ENCODE assay signal across 21 mouse cellular contexts in the genomic region with DNA sequence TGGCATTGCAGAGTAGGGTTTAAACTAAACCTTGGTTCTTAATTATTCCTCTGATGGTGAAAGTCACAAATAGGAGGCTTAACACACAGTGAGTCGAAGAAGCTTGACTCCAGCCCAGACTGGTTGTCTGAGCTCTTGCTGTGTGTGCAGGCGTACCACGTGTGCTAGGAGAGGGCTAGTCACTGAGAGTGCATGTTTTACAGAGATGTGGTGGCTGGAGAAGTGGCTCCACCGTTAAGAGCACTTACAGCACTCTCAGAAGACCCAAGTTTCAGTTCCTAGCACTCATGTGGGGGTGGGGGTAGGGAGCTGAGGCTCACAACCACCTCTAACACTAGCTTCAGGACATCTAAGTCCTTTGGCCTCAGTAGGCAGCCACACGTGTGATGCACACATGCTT. TPM values are rescaled to one million over a fixed set of nuclear protein-coding genes. Genes with fewer than 3 reads are reported as not detected.
DNase-seq lines count a peak whose midpoint lies in the region; ATAC-seq and TF ChIP-seq lines count a peak whose summit lies in the region.
"Had no signal": no experiment of that assay in that cellular context is flagged by ENCODE, and none has a peak within 500 bp of the region (broad histone marks: within the 10 kb centered on the region; RNA-seq: fewer than 3 reads in every experiment).

No protein-coding gene starts in this region.

- H3K27ac ChIP-seq in lung, embryonic 15.5 days, result no peak overlapping the region
- H3K27ac ChIP-seq in lung, postnatal 0 days (ENCODE audit: low read length), result no peak overlapping the region
- H3K27ac ChIP-seq in midbrain, embryonic 12.5 days (replicated peaks), result no peak overlapping the region
- H3K27ac ChIP-seq in midbrain, embryonic 11.5 days (ENCODE audit: low read depth, low read length), result no peak overlapping the region
- H3K27ac ChIP-seq: embryonic facial prominence, embryonic 10.5 days; embryonic facial prominence, embryonic 12.5 days; forebrain, embryonic 13.5 days; forebrain, embryonic 15.5 days had no signal

- H3K4me2 ChIP-seq in lung, embryonic 15.5 days, result no peak overlapping the region
- no peak overlapping the region for H3K4me2 ChIP-seq in lung, postnatal 0 days (replicated peaks; ENCODE audit: low read depth, low read length)
- no peak overlapping the region for H3K4me2 ChIP-seq in midbrain, embryonic 12.5 days (replicated peaks)
- no peak overlapping the region for H3K4me2 ChIP-seq in midbrain, embryonic 11.5 days
- H3K4me2 ChIP-seq: embryonic facial prominence, embryonic 12.5 days; forebrain, embryonic 13.5 days; forebrain, embryonic 15.5 days had no signal

- no peak overlapping the region for H3K4me3 ChIP-seq in lung, embryonic 15.5 days
- no peak overlapping the region for H3K4me3 ChIP-seq in lung, postnatal 0 days (ENCODE audit: low read depth, low read length)
- no peak overlapping the region for H3K4me3 ChIP-seq in midbrain, embryonic 12.5 days
- no peak overlapping the region for H3K4me3 ChIP-seq in midbrain, embryonic 11.5 days (ENCODE audit: low read depth, low read length)
- H3K4me3 ChIP-seq: embryonic facial prominence, embryonic 10.5 days; embryonic facial prominence, embryonic 12.5 days; forebrain, embryonic 13.5 days; forebrain, embryonic 15.5 days had no signal

- peaks cover 17% of the 10 kb centered on the region for H3K4me1 ChIP-seq in lung, embryonic 15.5 days
- H3K4me1 ChIP-seq in lung, postnatal 0 days (ENCODE audit: insufficient read depth, low read depth, low read length), result 0 out of 2 replicates have a peak, but pooled peaks cover 4% of the 10 kb centered on the region
- 0 out of 2 replicates have a peak, but pooled peaks cover 4% of the 10 kb centered on the region for H3K4me1 ChIP-seq in midbrain, embryonic 12.5 days
- no peaks in the 10 kb centered on the region for H3K4me1 ChIP-seq in midbrain, embryonic 11.5 days (ENCODE audit: control insufficient read depth, insufficient read depth, low read length)
- H3K4me1 ChIP-seq: forebrain, embryonic 15.5 days had no signal

- no peaks in the 10 kb centered on the region for H3K9me3 ChIP-seq in lung, embryonic 15.5 days
- H3K9me3 ChIP-seq in lung, postnatal 0 days (ENCODE audit: low read length), result no peaks in the 10 kb centered on the region
- no peaks in the 10 kb centered on the region for H3K9me3 ChIP-seq in midbrain, embryonic 12.5 days
- no peaks in the 10 kb centered on the region for H3K9me3 ChIP-seq in midbrain, embryonic 11.5 days (ENCODE audit: control insufficient read depth, low read length)
- H3K9me3 ChIP-seq: embryonic facial prominence, embryonic 10.5 days; embryonic facial prominence, embryonic 12.5 days; forebrain, embryonic 13.5 days; forebrain, embryonic 15.5 days had no signal

- no peaks in the 10 kb centered on the region for H3K27me3 ChIP-seq in lung, embryonic 15.5 days
- H3K27me3 ChIP-seq in lung, postnatal 0 days (replicated peaks; ENCODE audit: insufficient read depth, low read length), result no peaks in the 10 kb centered on the region
- no peaks in the 10 kb centered on the region for H3K27me3 ChIP-seq in midbrain, embryonic 12.5 days
- H3K27me3 ChIP-seq in midbrain, embryonic 11.5 days (ENCODE audit: control insufficient read depth, insufficient read depth, low read length), result no peaks in the 10 kb centered on the region
- H3K27me3 ChIP-seq: embryonic facial prominence, embryonic 12.5 days; forebrain, embryonic 13.5 days; forebrain, embryonic 15.5 days had no signal

- no peak for TF ChIP-seq CTCF in lung, postnatal 0 days (IDR thresholded peaks at IDR 0.05)

- ATAC-seq in lung, embryonic 15.5 days (ENCODE audit: borderline replicate concordance, extremely low read depth, low FRiP score, low TSS enrichment), result peak; percentile 39; the same call in 1 of the 2 replicates
- ATAC-seq in lung, postnatal 0 days, result peak; percentile 64
- 0 out of 2 replicates have a peak, but pooled peaks have one; percentile 9 for ATAC-seq in midbrain, embryonic 12.5 days (ENCODE audit: low FRiP score, low read depth)
- no peak for ATAC-seq in midbrain, embryonic 11.5 days (ENCODE audit: low FRiP score)
- ATAC-seq in megakaryocyte progenitor cell, adult 5-6 weeks (replicated peaks; ENCODE audit: poor library complexity), result 0 out of 2 replicates have a peak, but pooled peaks have one; percentile 4
- ATAC-seq: activated CD4-positive, CD25-positive, alpha-beta regulatory T cell, adult 4 months; forebrain, embryonic 13.5 days; forebrain, embryonic 15.5 days had no signal

- no peak overlapping the region for H3K9ac ChIP-seq in lung, embryonic 15.5 days
- H3K9ac ChIP-seq in lung, postnatal 0 days (replicated peaks; ENCODE audit: low read depth), result no peak overlapping the region
- H3K9ac ChIP-seq in midbrain, embryonic 12.5 days (replicated peaks), result no peak overlapping the region
- no peak overlapping the region for H3K9ac ChIP-seq in midbrain, embryonic 11.5 days (ENCODE audit: low read length)
- H3K9ac ChIP-seq: embryonic facial prominence, embryonic 12.5 days; forebrain, embryonic 13.5 days; forebrain, embryonic 15.5 days had no signal

- intact Hi-C loops in heart, postnatal 25 days (cut with DNase I), result no loop called here

- no peak for TF ChIP-seq EP300 in lung, postnatal 0 days (IDR thresholded peaks at IDR 0.05)

- DNase-seq in lung, postnatal 4 days, result no peak
- no peak for DNase-seq in lung, postnatal 0 days (ENCODE audit: low spot score)
- DNase-seq in lung, postnatal 14 days, result no peak
- DNase-seq in midbrain, embryonic 11.5 days (ENCODE audit: low spot score, missing footprints), result no peak
- no peak for DNase-seq in heart, postnatal 25 days (ENCODE audit: low spot score)
- DNase-seq: adrenal gland, adult 8-10 months; adrenal gland, postnatal 14 days; adrenal gland, postnatal 36 days; cerebellum, adult 11-12 months; cerebellum, adult 2 months; cerebellum, adult 9-10 months; cerebellum, postnatal 10 days; cerebellum, postnatal 25 days had no signal

- 0 out of 2 replicates have a peak, but pooled peaks cover 2% of the 10 kb centered on the region for H3K36me3 ChIP-seq in lung, embryonic 15.5 days
- H3K36me3 ChIP-seq in lung, postnatal 0 days (ENCODE audit: insufficient read depth, low read length), result no peaks in the 10 kb centered on the region
- H3K36me3 ChIP-seq in midbrain, embryonic 12.5 days, result peaks cover 9% of the 10 kb centered on the region
- peaks cover 6% of the 10 kb centered on the region; the same call in 1 of the 2 replicates for H3K36me3 ChIP-seq in midbrain, embryonic 11.5 days (ENCODE audit: control insufficient read depth, insufficient read depth, low read length)

- WGBS in lung, embryonic 15.5 days, result 79% methylated on average over 5 of the region's 5 CpGs
- 75% methylated on average over 5 of the region's 5 CpGs for WGBS in lung, postnatal 0 days
- WGBS in midbrain, embryonic 12.5 days, result 89% methylated on average over 5 of the region's 5 CpGs
- WGBS in midbrain, embryonic 11.5 days, result 95% methylated on average over 5 of the region's 5 CpGs

RNA-seq across cellular contexts. Expression of gene Plekha5, which starts 29.6 kb away (rescaled TPM):
- 36.1 and 36.6 TPM in 2 replicates for polyA plus RNA-seq in lung, embryonic 15.5 days (2015; fragmentation: Nextera tagmentation; extraction: Ambion mirVana)
- 22.1 and 24.1 TPM in 2 replicates for polyA plus RNA-seq in lung, postnatal 0 days (2015; fragmentation: Nextera tagmentation; extraction: Ambion mirVana)
- 55.0 and 55.3 TPM in 2 replicates for polyA plus RNA-seq in midbrain, embryonic 12.5 days (2016; fragmentation: Nextera tagmentation; extraction: Ambion mirVana)
- polyA plus RNA-seq in midbrain, embryonic 11.5 days (2014; fragmentation: Nextera tagmentation; extraction: Ambion mirVana), result 56.9 and 57.2 TPM in 2 replicates
- total RNA-seq in megakaryocyte progenitor cell, adult 5-6 weeks (2015), result 5.0 and 6.5 TPM in 2 replicates
- 5.6 and 9.9 TPM in 2 replicates for total RNA-seq in megakaryocyte progenitor cell, adult 5-6 weeks (2017)
- 10 to 100 TPM; 27.2 to 31.0 TPM for total RNA-seq in heart, postnatal 25 days (2021)
